Mouse (Mus musculus) spleen, adult 2 months (tissue): ENCODE measurements at regions not wholly inside any gene's neighbourhood (a gene's known extent, or its start where the extent isn't known, plus 50 kb on each side); places are given as distances from the start of the nearest gene placed in this dataset.

Experiments used
- CTCF ChIP-seq: fragments of 200-500 bp; IDR thresholded peaks from 2 replicates; pipeline ENCODE4 v1.5.1; 2011; ENCODE audit warnings: mild to moderate bottlenecking, inconsistent platforms; ENCODE audit not compliant: insufficient read depth, insufficient read length, insufficient replicate concordance; ENCODE audit errors: extremely low read depth
- POLR2A ChIP-seq: fragments of 200-500 bp; IDR thresholded peaks from 2 replicates; pipeline ENCODE4 v1.6.1; 2011; ENCODE audit warnings: low read depth, low read length, inconsistent platforms

- no peak for TF ChIP-seq CTCF
- no peak for TF ChIP-seq POLR2A
Observed at GRCm38 (mm10) chr8:26420002-26420401, 300.7 kb downstream of the Gm45692 start.
